Mouse (Mus musculus) forebrain, postnatal 0 days (tissue): ENCODE results near the gene Tmco1. TPM values are rescaled to one million over a fixed set of nuclear protein-coding genes. Genes with fewer than 3 reads are reported as not detected.

Experiments
- ATAC-seq: fragments of 200-750 bp; cut with Nextera tagmentation; 2 replicates; pipeline ENCODE4 v1.8.0; 2017; ENCODE audit warnings: mild to moderate bottlenecking, moderate library complexity
- DNase-seq: peaks from one replicate; pipeline ENCODE4 v3.0.0-alpha.2; 2015
- H3K27ac ChIP-seq: fragments of 300-500 bp; sonication (generic); 2 replicates; pipeline ENCODE4 v1.5.1; 2014; ENCODE audit warnings: low read depth, mild to moderate bottlenecking, antibody characterized with exemption, low read length, moderate library complexity, mixed read lengths
- H3K27me3 ChIP-seq: fragments of 300-500 bp; sonication (generic); 2 replicates; pipeline ENCODE4 v1.6.1; 2014; ENCODE audit warnings: mild to moderate bottlenecking, low read length, mixed read lengths; ENCODE audit not compliant: insufficient read depth
- H3K36me3 ChIP-seq: fragments of 300-500 bp; sonication (generic); 2 replicates; pipeline ENCODE4 v1.6.1; 2014; ENCODE audit warnings: mild to moderate bottlenecking, moderate library complexity; ENCODE audit not compliant: insufficient read depth
- H3K4me1 ChIP-seq: fragments of 300-500 bp; sonication (generic); 2 replicates; pipeline ENCODE4 v1.6.1; 2014; ENCODE audit warnings: antibody characterized with exemption; ENCODE audit not compliant: insufficient read depth
- H3K4me2 ChIP-seq: fragments of 300-500 bp; sonication (generic); 2 replicates; pipeline ENCODE4 v1.6.1; 2014; ENCODE audit warnings: low read depth, mild to moderate bottlenecking, moderate library complexity
- H3K4me3 ChIP-seq: fragments of 300-500 bp; sonication (generic); 2 replicates; pipeline ENCODE4 v1.5.1; 2014; ENCODE audit warnings: low read depth, low read length, mixed read lengths
- H3K9ac ChIP-seq: fragments of 300-500 bp; sonication (generic); 2 replicates; pipeline ENCODE4 v1.6.1; 2014; ENCODE audit warnings: mild to moderate bottlenecking
- H3K9me3 ChIP-seq: fragments of 300-500 bp; sonication (generic); 2 replicates; pipeline ENCODE4 v1.6.1; 2016; ENCODE audit warnings: low read length
- CTCF ChIP-seq: sonication (generic); IDR thresholded peaks from 2 replicates; pipeline ENCODE4 v1.5.1; 2016; ENCODE audit warnings: antibody characterized with exemption, control low read depth, low read depth
- WGBS: fragments of 180-500 bp; shearing (Covaris S2); extraction: QIAGEN DNeasy Blood & Tissue Kit; methylation state at CpG from one replicate; pipeline ENCODE4 v1.1.7; 2014; 5-methylcytosine and 5-hydroxymethylcytosine counted together
- polyA plus RNA-seq: library from polyadenylated mRNA; unstranded; fragments of >200 nt; fragmentation: Nextera tagmentation; extraction: Ambion mirVana; gene quantifications from 2 replicates; pipeline ENCODE4 v1.2.1, GENCODE M21; 2015
- total RNA-seq: library from RNA; depleted of rRNA; stranded (reverse); fragments of >200 nt; gene quantifications from 2 replicates; pipeline ENCODE4 v1.2.3, GENCODE M21; 2014

The Tmco1 gene
- total and polyA plus RNA-seq, 2 experiments from 2014 or later, result 55.2 to 70.0 TPM

GRCm38 (mm10) chr1:167273380-167274163 lies 34.6 kb upstream of the Tmco1 start:
- WGBS, result 65% methylated on average over 14 of the region's 14 CpGs
- Histone ChIP-seq H3K9ac (no peak overlapping the region), H3K4me2 (no peak overlapping the region), H3K4me3 (no peak overlapping the region), H3K9me3 (no peaks in the 10 kb centered on the region), H3K27me3 (no peaks in the 10 kb centered on the region), H3K27ac (no peak overlapping the region; the same call in 1 of the 2 replicates), H3K4me1 (peaks cover 27% of the 10 kb centered on the region), H3K36me3 (no peaks in the 10 kb centered on the region; the same call in 1 of the 2 replicates)
- no peak for ATAC-seq
- no peak for DNase-seq
- no peak for TF ChIP-seq CTCF

- DNase-seq (no peak), ATAC-seq (no peak)
- no peak overlapping the region for H3K27ac ChIP-seq
- H3K4me2 ChIP-seq, result no peak overlapping the region
- H3K9me3 ChIP-seq, result no peaks in the 10 kb centered on the region
- WGBS, result 86% methylated on average over 12 of the region's 12 CpGs
- H3K9ac ChIP-seq, result no peak overlapping the region
- H3K4me1 ChIP-seq, result peaks cover 17% of the 10 kb centered on the region
- no peak for TF ChIP-seq CTCF
- no peak overlapping the region for H3K4me3 ChIP-seq
- no peaks in the 10 kb centered on the region; the same call in 1 of the 2 replicates for H3K36me3 ChIP-seq
- no peaks in the 10 kb centered on the region for H3K27me3 ChIP-seq
These were observed 33.4 kb upstream of the Tmco1 start for GRCm38 (mm10) chr1:167274646-167275390.

- Histone ChIP-seq H3K9me3 (no peaks in the 10 kb centered on the region), H3K27me3 (no peaks in the 10 kb centered on the region), H3K9ac (no peak overlapping the region), H3K4me2 (no peak overlapping the region), H3K4me1 (peaks cover 6% of the 10 kb centered on the region; the same call in 1 of the 2 replicates), H3K36me3 (no peaks in the 10 kb centered on the region; the same call in 1 of the 2 replicates), H3K27ac (no peak overlapping the region), H3K4me3 (no peak overlapping the region)
- 77% methylated on average over 6 of the region's 6 CpGs for WGBS
- ATAC-seq (no peak), DNase-seq (no peak)
- TF ChIP-seq CTCF, result no peak
These were observed 29.8 kb upstream of the Tmco1 start for GRCm38 (mm10) chr1:167278395-167278794.

- DNase-seq (no peak), ATAC-seq (no peak)
- peaks cover 4% of the 10 kb centered on the region; the same call in 1 of the 2 replicates for H3K4me1 ChIP-seq
- H3K27me3 ChIP-seq, result no peaks in the 10 kb centered on the region
- WGBS, result 86% methylated on average over 13 of the region's 13 CpGs
- H3K9me3 ChIP-seq, result no peaks in the 10 kb centered on the region
- no peak overlapping the region for H3K4me3 ChIP-seq
- no peak overlapping the region for H3K9ac ChIP-seq
- H3K36me3 ChIP-seq, result no peaks in the 10 kb centered on the region; the same call in 1 of the 2 replicates
- no peak overlapping the region for H3K27ac ChIP-seq
- H3K4me2 ChIP-seq, result no peak overlapping the region
- TF ChIP-seq CTCF, result no peak
These were observed 28.9 kb upstream of the Tmco1 start for GRCm38 (mm10) chr1:167279160-167279715.

- DNase-seq, result no peak
- Histone ChIP-seq H3K27me3 (no peaks in the 10 kb centered on the region), H3K4me3 (no peak overlapping the region), H3K4me1 (peaks cover 4% of the 10 kb centered on the region; the same call in 1 of the 2 replicates), H3K36me3 (no peaks in the 10 kb centered on the region), H3K4me2 (no peak overlapping the region), H3K27ac (no peak overlapping the region), H3K9me3 (no peaks in the 10 kb centered on the region), H3K9ac (no peak overlapping the region)
- no peak for TF ChIP-seq CTCF
- no peak for ATAC-seq
- WGBS, result 85% methylated on average over 10 of the region's 10 CpGs
These were observed 28.1 kb upstream of the Tmco1 start for GRCm38 (mm10) chr1:167280061-167280460.

GRCm38 (mm10) chr1:167282112-167282511 lies 26.1 kb upstream of the Tmco1 start:
- H3K4me1 ChIP-seq, result peaks cover 4% of the 10 kb centered on the region; the same call in 1 of the 2 replicates
- no peak overlapping the region for H3K4me3 ChIP-seq
- no peak for DNase-seq
- no peak for TF ChIP-seq CTCF
- H3K4me2 ChIP-seq, result no peak overlapping the region
- ATAC-seq, result no peak
- H3K9ac ChIP-seq, result no peak overlapping the region
- no peaks in the 10 kb centered on the region for H3K9me3 ChIP-seq
- H3K36me3 ChIP-seq, result no peaks in the 10 kb centered on the region
- no peaks in the 10 kb centered on the region for H3K27me3 ChIP-seq
- no peak overlapping the region for H3K27ac ChIP-seq
- 40% methylated on average over 3 of the region's 3 CpGs for WGBS
